ENCODE assay signal across 18 mouse cellular contexts in genomic region chr6:115111426-115111825, GRCm38 (mm10). TPM values are rescaled to one million over a fixed set of nuclear protein-coding genes. Genes with fewer than 3 reads are reported as not detected.
"Had no signal": no experiment of that assay in that cellular context is flagged by ENCODE, and none has a peak within 500 bp of the region (broad histone marks: within the 10 kb centered on the region; RNA-seq: fewer than 3 reads in every experiment).

No protein-coding gene starts in this region.

- DNase-seq: heart, postnatal 10 days; heart, postnatal 14 days; heart, postnatal 36 days; heart, postnatal 4 days; kidney, adult 11 months; kidney, adult 18-20 months; kidney, adult 2 months; kidney, adult 8-10 months; kidney, adult 9 months; kidney, postnatal 10 days; kidney, postnatal 14 days; kidney, postnatal 25 days; kidney, postnatal 36 days; kidney, postnatal 4 days; layer of hippocampus, adult 9-11 months; layer of hippocampus, postnatal 36 days had no signal

RNA-seq across cellular contexts. Expression of gene Syn2, which starts 23.3 kb away (rescaled TPM):
- total RNA-seq: hematopoietic stem cell, adult 5-6 weeks had no signal
- polyA plus RNA-seq: inflammation-experienced regulatory T-cells, adult 6 months had no signal
